Mouse (Mus musculus): ENCODE results near the gene Bod1.
A peak's percentile ranks its signal among the peaks of the same experiment; 100 is the strongest.

Gene Bod1

DNA sequence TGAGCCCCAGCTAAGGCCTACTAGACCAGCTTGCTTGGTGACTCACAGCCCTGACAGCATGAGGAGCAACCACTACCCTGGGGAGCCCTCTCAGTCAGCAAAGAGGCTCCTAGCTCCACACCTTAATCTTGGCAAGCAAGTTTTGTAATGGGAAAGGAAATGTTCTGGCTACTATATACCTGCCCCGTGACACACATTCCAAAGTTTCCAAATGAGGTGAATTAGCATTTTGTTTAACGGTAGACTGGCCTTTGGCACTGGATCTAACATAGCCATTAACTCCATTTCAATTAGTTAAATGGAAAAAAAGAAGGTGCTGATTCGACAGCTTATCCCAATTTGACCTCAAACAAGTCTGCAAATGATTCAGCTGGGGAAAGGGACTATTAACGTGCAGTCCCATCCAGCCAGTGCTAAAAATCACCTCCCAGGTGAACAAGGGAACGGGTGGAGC, 1.2 kb downstream of the Bod1 start:
- ATAC-seq (ENCODE audit: insufficient number of reproducible peaks, low FRiP score, low TSS enrichment): no peak

DNA sequence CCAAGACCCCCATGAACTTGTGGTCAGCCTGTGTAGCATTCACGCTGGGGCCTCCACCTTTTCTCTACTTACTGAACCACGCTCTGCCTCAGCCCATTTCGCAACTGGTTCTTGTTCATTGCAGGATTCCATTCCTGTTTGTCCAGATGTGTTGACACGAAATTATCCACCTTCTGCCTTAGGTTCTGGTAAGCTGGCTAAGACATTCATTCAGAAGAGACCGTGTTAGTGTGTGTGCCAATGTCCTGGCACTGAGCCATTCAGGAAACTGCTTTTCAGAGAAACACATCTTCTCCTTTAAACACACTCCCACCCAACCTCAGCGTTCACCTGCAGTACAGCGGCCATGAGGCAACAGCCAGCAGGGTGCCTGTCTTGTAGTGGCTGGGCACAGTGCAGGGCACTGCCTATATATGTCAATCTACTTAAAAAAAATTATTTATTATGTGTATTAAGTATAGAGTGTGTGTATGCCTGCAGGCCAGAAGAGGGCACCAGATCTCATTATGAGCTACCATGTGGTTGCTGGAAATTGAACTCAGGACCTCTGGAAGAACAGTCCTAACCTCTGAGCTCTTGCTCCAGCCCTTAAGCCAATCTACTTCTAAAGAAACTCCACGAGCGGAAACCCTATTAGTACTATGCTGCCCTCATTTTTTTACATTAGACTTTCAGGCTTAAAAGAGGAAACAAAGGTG, 2.4 kb downstream of the Bod1 start:
- ATAC-seq (ENCODE audit: insufficient number of reproducible peaks, low FRiP score, low TSS enrichment): no peak

DNA sequence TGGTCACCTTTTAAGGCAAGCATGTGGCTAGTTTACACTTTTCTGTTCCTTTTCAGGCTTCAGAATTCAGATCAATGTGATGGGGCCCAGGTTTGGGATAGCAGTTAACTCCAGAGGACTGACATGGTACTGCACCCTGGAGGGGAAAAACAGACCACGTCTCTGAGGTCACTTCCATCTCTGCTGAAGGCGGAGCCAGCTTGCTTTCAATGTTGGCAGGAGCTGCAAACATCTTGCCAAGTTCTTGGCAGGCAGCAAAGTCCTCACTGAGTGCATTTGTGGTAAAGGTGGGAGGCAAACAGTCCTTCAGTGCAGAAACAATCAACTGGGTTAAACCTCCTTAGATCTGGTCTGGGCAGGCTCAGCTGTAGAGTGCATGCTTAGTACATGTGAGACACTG, 7.5 kb downstream of the Bod1 start:
- no peak for ATAC-seq (ENCODE audit: insufficient number of reproducible peaks, low FRiP score, low TSS enrichment)

- no peak for ATAC-seq (ENCODE audit: insufficient number of reproducible peaks, low FRiP score, low TSS enrichment)
These were observed 8.2 kb downstream of the Bod1 start for GRCm38 (mm10) chr11:31663501-31663900.

DNA sequence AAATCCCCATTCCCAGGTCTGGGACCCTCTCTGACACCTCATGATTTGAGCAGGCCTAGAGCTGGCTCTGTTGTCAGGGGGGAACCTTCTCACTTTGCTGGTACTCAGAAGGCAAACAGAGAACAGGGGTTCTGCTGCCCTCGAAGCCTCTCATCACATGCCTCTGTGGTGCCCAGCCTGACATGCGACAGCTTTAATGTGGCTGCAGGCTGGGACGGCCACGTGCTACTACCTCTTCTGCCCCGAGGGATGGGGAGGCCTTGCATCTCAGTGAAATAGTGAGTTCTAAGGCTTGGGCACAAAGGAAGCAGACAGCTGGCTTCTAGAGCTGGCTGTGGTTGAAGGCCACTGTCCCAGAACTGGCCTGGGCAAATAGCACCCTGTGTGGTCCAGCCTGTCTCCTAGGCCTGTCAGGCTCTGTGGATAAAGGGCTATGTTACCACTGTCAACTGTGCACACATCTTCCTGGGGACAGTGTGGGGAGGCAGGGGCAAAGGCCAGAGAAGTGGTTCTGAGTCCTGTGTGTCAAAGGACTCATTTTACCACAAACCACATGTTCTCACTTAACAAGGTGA, 8.7 kb downstream of the Bod1 start:
- ATAC-seq (ENCODE audit: insufficient number of reproducible peaks, low FRiP score, low TSS enrichment): no peak

- ATAC-seq (ENCODE audit: insufficient number of reproducible peaks, low FRiP score, low TSS enrichment): no peak
These were observed 9.5 kb downstream of the Bod1 start for GRCm38 (mm10) chr11:31662214-31662613.

GRCm38 (mm10) chr11:31657806-31658175, 13.9 kb downstream of the Bod1 start:
- no peak for ATAC-seq (ENCODE audit: insufficient number of reproducible peaks, low FRiP score, low TSS enrichment)

DNA sequence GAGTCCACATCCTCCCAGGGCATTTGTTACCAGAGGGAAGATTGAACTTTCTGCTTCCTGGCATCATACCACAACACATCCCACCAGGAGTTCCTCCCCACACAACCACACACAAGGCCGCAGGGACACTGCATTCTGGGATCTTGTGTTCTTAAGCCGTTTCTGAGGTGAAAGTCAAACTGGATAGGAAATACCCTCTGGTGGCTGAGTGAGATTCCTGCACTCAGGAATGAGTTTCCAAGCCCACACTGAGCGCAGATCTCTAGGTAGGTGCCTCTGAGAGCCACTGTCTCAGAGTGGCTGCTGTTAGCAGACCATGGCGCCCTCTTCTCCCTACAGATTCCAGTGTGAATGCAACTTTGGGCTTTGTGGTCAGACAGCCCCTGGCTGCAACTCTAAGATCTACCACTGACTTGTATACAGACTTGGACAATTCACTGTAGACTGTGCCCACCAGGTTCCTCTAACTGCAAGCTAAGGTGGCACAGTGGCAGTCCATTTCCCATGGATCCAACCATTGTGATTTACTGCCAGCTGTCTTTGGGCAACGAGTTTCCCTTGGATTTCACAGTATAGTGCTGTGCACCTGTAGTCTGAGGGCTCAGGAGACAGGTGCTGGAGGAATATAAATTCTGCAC, 14.4 kb downstream of the Bod1 start:
- ATAC-seq (ENCODE audit: insufficient number of reproducible peaks, low FRiP score, low TSS enrichment): no peak

GRCm38 (mm10) chr11:31649507-31649906, 22.2 kb downstream of the Bod1 start:
- no peak for ATAC-seq (ENCODE audit: insufficient number of reproducible peaks, low FRiP score, low TSS enrichment)

- no peak for ATAC-seq (ENCODE audit: insufficient number of reproducible peaks, low FRiP score, low TSS enrichment)
These were observed 24.4 kb downstream of the Bod1 start for GRCm38 (mm10) chr11:31647268-31647667.

DNA sequence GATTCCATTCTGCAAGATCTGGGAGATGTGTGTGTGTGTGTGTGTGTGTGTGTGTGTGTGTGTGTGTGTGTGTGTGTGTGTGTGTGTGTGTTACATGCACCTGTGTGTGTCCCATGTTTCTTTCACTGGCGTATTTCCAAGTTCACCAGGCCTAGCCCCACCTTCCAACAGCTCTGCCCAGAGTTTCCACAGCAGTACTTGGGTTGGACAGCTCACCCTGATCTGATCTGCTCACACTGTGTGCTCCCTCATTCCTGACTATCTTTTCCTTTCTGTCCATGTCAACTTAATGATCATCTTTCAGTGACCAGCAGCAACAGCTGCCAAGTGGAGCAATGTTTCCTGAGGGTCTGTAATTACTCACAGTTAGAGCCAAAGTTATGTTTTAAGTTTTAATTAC, 25.1 kb downstream of the Bod1 start:
- no peak for ATAC-seq (ENCODE audit: insufficient number of reproducible peaks, low FRiP score, low TSS enrichment)

DNA sequence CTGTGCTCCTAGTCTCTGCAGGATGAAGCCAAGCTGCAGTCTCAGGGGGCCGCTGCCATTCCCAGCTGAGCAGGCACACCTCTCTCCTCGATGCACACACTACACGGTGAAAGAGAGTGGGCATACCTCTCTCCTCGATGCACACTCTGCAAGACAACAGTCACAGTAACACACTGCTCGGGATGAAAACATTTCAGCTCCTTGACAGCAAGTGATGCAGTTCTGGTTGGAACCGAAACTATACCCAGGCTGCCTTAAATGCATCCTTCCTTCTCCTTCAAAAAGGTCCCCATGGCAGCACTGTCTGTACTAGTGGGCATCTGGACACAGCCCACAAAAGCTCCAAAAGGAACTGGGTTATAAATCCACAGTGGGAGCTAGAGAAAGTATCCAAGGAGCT, 28.6 kb downstream of the Bod1 start:
- no peak for ATAC-seq (ENCODE audit: insufficient number of reproducible peaks, low FRiP score, low TSS enrichment)

DNA sequence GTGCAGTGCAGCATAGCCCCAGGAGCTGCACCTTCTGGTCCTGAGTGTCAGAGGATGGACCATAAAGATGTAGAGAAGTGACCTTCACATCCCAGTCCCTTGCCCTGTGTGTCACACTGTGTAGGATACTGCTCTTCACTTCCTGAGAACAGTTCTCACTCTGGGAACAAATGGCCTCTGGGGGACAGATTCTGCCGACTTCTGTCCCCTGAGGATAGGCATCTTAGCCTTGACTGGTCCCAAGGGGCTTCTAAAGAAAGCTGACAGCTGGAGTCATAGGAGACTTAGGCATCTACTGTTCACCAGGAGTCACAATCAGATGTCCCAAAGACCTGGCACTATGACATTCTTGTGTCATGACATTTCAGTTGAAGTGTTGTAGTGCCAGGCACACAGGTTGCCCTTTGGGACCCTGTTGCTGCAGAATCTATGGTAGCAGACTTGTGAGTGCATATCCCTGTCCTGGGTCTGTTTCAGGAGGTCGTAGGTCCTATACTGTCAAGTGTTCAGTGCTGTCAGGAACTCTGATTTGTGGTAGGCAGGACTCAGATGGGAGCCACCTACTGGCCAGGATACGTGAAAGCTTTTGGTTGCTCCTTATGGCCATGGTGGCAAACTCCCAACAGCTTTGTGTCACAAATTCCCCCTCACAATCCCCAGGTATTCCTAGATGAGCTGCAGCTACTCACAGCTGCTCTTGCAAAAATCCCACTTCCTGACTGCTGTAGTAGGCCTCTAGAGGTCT, 30.4 kb downstream of the Bod1 start:
- ATAC-seq (ENCODE audit: insufficient number of reproducible peaks, low FRiP score, low TSS enrichment): 0 out of 2 replicates have a peak, but pooled peaks have one; percentile 40

- ATAC-seq (ENCODE audit: insufficient number of reproducible peaks, low FRiP score, low TSS enrichment): no peak
These were observed 31.5 kb downstream of the Bod1 start for GRCm38 (mm10) chr11:31640187-31640586.

GRCm38 (mm10) chr11:31637788-31638373, 33.8 kb downstream of the Bod1 start:
- ATAC-seq (ENCODE audit: insufficient number of reproducible peaks, low FRiP score, low TSS enrichment): peak; percentile 71; the same call in 1 of the 2 replicates

DNA sequence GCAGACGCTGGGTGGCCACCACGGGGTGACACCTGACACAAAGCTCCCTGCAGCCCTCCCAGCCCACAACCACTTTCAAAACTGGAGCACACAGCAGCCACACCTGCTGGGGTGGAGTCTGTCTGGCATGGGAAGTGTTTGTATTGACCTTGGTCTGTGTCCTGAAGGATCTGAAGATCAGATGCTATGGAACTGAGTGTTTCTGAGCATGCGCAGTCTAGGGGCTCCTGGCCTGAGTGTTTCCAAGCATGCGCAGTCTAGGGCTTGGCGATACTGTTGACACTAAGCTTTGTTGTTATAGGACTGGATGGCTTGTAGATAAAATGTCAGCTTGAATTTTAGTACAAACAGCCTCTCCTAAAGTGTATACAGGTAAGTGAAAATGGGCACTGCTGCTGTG, 43.0 kb downstream of the Bod1 start:
- no peak for ATAC-seq (ENCODE audit: insufficient number of reproducible peaks, low FRiP score, low TSS enrichment)

GRCm38 (mm10) chr11:31620796-31621195, 50.9 kb downstream of the Bod1 start:
- ATAC-seq (ENCODE audit: insufficient number of reproducible peaks, low FRiP score, low TSS enrichment): no peak

GRCm38 (mm10) chr11:31617797-31618196, 53.9 kb downstream of the Bod1 start:
- ATAC-seq (ENCODE audit: insufficient number of reproducible peaks, low FRiP score, low TSS enrichment): no peak

GRCm38 (mm10) chr11:31617236-31617635, 54.4 kb downstream of the Bod1 start:
- no peak for ATAC-seq (ENCODE audit: insufficient number of reproducible peaks, low FRiP score, low TSS enrichment)

DNA sequence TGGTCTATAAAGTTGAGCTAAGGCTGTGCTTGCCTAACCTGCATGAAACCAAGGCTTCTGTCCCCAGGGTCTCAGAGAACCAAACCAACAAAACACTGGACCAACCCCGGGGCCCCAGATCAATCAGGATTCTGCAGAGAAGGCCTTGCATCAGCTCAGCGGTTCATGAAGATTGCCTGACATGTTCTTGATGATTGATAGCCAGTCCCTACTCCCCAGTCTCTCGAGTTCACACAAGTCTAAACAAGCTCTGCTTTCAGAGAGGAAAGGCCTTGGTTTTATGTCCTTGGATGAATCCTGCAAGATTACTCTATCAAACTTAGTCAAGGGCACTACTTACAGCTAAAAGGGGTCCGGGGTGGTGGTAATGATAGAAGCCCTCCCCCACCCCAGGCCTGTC, 55.0 kb downstream of the Bod1 start:
- no peak for ATAC-seq (ENCODE audit: insufficient number of reproducible peaks, low FRiP score, low TSS enrichment)
